Mouse (Mus musculus) limb, embryonic 11.5 days (tissue): ENCODE results near the gene Rnf31. TPM values are rescaled to one million over a fixed set of nuclear protein-coding genes. Genes with fewer than 3 reads are reported as not detected.
A peak's percentile ranks its signal among the peaks of the same experiment; 100 is the strongest.

Experiments used
- ATAC-seq: fragments of 200-750 bp; cut with Nextera tagmentation; 2 replicates; pipeline ENCODE4 v1.8.0; 2017; ENCODE audit warnings: low read depth; ENCODE audit not compliant: insufficient number of reproducible peaks, low FRiP score, low TSS enrichment
- DNase-seq: peaks from one replicate; pipeline ENCODE4 v3.0.0-alpha.2; 2015; ENCODE audit warnings: low spot score
- H3K27ac ChIP-seq: fragments of 300-500 bp; sonication (generic); replicated peaks from 2 replicates; pipeline ENCODE4 v1.5.1; 2014; ENCODE audit warnings: low read depth, mild to moderate bottlenecking, low read length
- H3K27me3 ChIP-seq: fragments of 300-500 bp; sonication (generic); 2 replicates; pipeline ENCODE4 v1.6.1; 2014; ENCODE audit warnings: mild to moderate bottlenecking, low read length, mixed read lengths; ENCODE audit not compliant: control insufficient read depth, insufficient read depth
- H3K36me3 ChIP-seq: fragments of 300-500 bp; sonication (generic); 2 replicates; pipeline ENCODE4 v1.6.1; 2014; ENCODE audit warnings: mild to moderate bottlenecking, low read length, moderate library complexity, mixed read lengths; ENCODE audit not compliant: control insufficient read depth, insufficient read depth
- H3K4me1 ChIP-seq: fragments of 300-500 bp; sonication (generic); 2 replicates; pipeline ENCODE4 v1.6.1; 2014; ENCODE audit warnings: low read length, mixed read lengths; ENCODE audit not compliant: control insufficient read depth, insufficient read depth
- H3K4me2 ChIP-seq: fragments of 300-500 bp; sonication (generic); 2 replicates; pipeline ENCODE4 v1.6.1; 2014; ENCODE audit warnings: low read depth, mild to moderate bottlenecking, moderate library complexity; ENCODE audit not compliant: severe bottlenecking
- H3K4me3 ChIP-seq: fragments of 300-500 bp; sonication (generic); 2 replicates; pipeline ENCODE4 v1.5.1; 2014; ENCODE audit warnings: low read depth, low read length
- H3K9ac ChIP-seq: fragments of 300-500 bp; sonication (generic); 2 replicates; pipeline ENCODE4 v1.6.1; 2014; ENCODE audit warnings: mild to moderate bottlenecking, low read length
- H3K9me3 ChIP-seq: fragments of 300-500 bp; sonication (generic); 2 replicates; pipeline ENCODE4 v1.6.1; 2016; ENCODE audit warnings: low read length; ENCODE audit not compliant: control insufficient read depth
- WGBS: fragments of 180-500 bp; shearing (Covaris S2); extraction: QIAGEN DNeasy Blood & Tissue Kit; methylation state at CpG from one replicate; pipeline ENCODE4 v1.1.7; 2014; 5-methylcytosine and 5-hydroxymethylcytosine counted together
- polyA plus RNA-seq: library from polyadenylated mRNA; unstranded; fragments of >200 nt; fragmentation: Nextera tagmentation; extraction: Ambion mirVana; gene quantifications from 2 replicates; pipeline ENCODE4 v1.2.1, GENCODE M21; 2014

Rnf31 gene
- polyA plus RNA-seq, 1 experiment from 2014 or later, result 13.9 TPM

DNA sequence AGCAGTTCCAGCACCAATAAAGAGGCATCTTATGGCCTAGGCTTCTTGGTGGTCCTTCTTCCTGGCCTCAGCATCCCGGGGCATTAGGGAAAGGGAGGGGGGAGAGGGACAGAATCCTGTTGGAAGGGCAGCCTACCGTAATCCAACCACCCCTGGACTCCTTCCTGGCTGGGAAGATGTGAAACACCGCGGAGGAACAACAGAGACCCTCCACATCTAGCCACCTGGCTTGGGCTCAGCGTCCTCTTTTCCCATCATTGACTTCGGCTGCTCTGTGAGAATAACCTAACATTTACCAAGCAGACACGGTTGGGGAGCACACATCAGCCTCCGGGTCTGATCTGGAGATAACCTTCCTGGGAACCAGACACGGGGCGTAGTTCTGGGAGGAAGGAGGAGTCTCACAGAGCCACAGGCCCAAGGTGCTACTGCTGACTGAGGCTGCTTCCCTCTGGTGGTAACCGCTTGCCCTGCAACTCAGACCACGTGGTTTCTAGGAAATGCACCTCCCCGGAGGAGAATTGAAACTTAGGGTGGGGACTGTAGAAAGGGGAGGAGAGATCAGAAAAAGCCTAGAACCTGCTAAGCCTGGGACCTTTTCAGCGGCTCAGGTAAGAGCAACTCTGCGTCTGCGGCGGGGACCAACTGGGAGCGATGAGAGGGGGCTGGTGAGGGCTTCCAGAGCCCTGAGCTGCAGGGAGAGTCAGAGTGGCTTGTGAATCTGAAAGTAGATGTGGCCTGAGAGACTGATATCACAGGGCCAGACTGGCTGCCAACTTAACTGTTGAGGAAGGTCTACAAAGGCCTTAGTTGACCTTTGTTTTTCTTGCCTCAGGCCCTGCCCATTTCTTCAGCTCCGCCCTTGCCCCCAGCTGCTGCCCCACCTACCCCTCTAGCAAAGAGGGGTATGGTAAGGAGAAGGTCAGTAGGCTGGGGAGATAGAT, 12.4 kb downstream of the Rnf31 start:
- H3K4me1 ChIP-seq, result no peaks in the 10 kb centered on the region
- peak; percentile 89 for DNase-seq
- H3K9ac ChIP-seq, result peak overlapping the region; percentile 38; the same call in 1 of the 2 replicates
- H3K4me3 ChIP-seq, result peak overlapping the region; percentile 10
- H3K27me3 ChIP-seq, result no peaks in the 10 kb centered on the region
- 0 out of 2 replicates have a peak overlapping the region, but pooled peaks have one; percentile 16 for H3K27ac ChIP-seq
- H3K4me2 ChIP-seq, result peak overlapping the region; percentile 32; the same call in 1 of the 2 replicates
- H3K9me3 ChIP-seq, result no peaks in the 10 kb centered on the region
- peaks cover 23% of the 10 kb centered on the region for H3K36me3 ChIP-seq
- 13% methylated on average over 19 of the region's 19 CpGs for WGBS
- ATAC-seq, result peak; percentile 81

DNA sequence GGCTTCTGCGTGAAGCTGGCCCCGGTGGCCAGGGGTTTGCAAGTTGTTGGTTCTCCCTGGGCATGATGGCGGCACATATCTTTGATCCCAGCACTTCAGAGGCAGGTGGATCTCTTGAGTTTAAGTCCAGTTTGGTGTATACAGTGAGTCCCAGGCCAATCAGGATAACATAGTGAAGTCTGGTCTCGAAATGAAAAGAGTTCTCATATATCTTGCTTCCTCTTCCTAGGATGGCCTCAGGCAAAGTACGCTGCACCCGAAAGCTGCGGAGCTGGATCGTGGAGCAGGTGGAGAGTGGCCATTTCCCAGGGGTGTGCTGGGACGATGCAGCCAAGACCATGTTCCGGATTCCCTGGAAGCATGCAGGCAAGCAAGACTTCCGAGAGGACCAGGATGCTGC, 13.3 kb downstream of the Rnf31 start:
- WGBS, result 91% methylated on average over 11 of the region's 11 CpGs
- DNase-seq, result no peak
- H3K36me3 ChIP-seq, result peaks cover 22% of the 10 kb centered on the region
- no peak for ATAC-seq
- H3K27me3 ChIP-seq, result no peaks in the 10 kb centered on the region
- H3K4me1 ChIP-seq, result no peaks in the 10 kb centered on the region
- no peak overlapping the region for H3K9ac ChIP-seq
- H3K4me3 ChIP-seq, result no peak overlapping the region
- H3K27ac ChIP-seq, result no peak overlapping the region
- no peak overlapping the region for H3K4me2 ChIP-seq
- no peaks in the 10 kb centered on the region for H3K9me3 ChIP-seq

DNA sequence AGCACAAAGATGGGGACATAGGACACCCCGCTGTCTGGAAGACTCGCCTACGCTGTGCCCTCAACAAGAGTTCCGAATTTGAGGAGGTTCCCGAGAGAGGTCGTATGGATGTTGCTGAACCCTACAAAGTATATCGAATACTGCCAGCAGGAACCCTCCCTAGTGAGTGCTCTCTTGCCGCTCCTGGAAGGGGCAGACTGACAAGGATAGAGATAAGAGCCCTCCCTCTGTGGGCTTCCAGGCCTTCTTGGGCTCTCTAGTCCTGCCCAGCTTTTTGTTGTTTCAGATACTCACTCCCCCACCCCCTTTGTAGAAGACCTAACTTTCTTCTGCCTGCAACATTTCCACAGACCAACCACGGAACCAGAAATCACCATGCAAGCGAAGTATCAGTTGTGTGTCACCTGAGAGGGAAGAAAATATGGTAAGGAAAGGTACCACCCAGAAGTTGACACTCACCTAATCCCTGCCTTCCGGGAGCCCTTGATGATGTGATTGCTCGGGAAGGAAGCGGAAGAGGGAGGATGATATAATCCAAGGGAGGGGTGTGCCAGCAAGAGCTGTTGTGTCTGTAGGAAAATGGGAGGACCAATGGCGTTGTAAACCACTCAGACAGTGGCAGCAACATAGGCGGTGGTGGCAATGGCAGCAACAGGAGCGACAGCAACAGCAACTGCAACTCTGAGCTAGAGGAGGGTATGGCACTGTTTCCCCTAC, 14.4 kb downstream of the Rnf31 start:
- DNase-seq (no peak), ATAC-seq (no peak)
- no peaks in the 10 kb centered on the region for H3K27me3 ChIP-seq
- H3K9ac ChIP-seq, result no peak overlapping the region
- H3K27ac ChIP-seq, result no peak overlapping the region
- H3K9me3 ChIP-seq, result no peaks in the 10 kb centered on the region
- H3K4me1 ChIP-seq, result no peaks in the 10 kb centered on the region
- H3K36me3 ChIP-seq, result peaks cover 16% of the 10 kb centered on the region
- H3K4me3 ChIP-seq, result no peak overlapping the region
- no peak overlapping the region for H3K4me2 ChIP-seq
- WGBS, result 92% methylated on average over 16 of the region's 16 CpGs

DNA sequence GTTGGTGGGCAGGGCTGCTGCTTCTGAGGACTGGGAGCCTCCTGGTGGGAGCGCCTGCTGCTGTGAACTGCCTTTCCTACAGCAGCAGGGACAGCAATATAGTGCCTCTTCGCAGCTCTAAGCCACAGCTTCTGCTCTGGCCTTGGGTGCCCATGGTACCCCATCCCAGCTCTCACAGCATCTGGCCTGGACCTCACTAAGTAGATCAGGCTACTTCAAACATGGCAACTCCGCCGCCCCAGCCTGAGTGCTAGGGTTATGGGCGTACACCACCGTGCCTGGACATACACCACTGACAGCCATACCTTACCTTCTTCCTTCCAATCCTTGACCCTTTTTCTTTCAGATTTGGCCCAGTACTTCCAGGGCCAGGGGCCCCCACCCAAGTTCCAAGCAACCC, 16.8 kb downstream of the Rnf31 start:
- Histone ChIP-seq H3K4me3 (no peak overlapping the region), H3K27ac (no peak overlapping the region), H3K9me3 (no peaks in the 10 kb centered on the region), H3K4me1 (no peaks in the 10 kb centered on the region), H3K27me3 (no peaks in the 10 kb centered on the region), H3K36me3 (peaks cover 7% of the 10 kb centered on the region), H3K4me2 (no peak overlapping the region), H3K9ac (no peak overlapping the region)
- 93% methylated on average over 6 of the region's 6 CpGs for whole genome bisulfite sequencing
- ATAC-seq (no peak), DNase-seq (no peak)

- no peak overlapping the region for H3K27ac ChIP-seq
- 79% methylated on average over 6 of the region's 6 CpGs for WGBS
- H3K4me1 ChIP-seq, result no peaks in the 10 kb centered on the region
- no peaks in the 10 kb centered on the region for H3K27me3 ChIP-seq
- ATAC-seq, result no peak
- no peaks in the 10 kb centered on the region for H3K9me3 ChIP-seq
- no peak overlapping the region for H3K9ac ChIP-seq
- H3K36me3 ChIP-seq, result peaks cover 6% of the 10 kb centered on the region
- DNase-seq, result no peak
- no peak overlapping the region for H3K4me3 ChIP-seq
- no peak overlapping the region for H3K4me2 ChIP-seq
Observed at GRCm38 (mm10) chr14:55613346-55613745, 21.8 kb downstream of the Rnf31 start.

- H3K4me1 ChIP-seq, result no peaks in the 10 kb centered on the region
- H3K9me3 ChIP-seq, result no peaks in the 10 kb centered on the region
- H3K4me2 ChIP-seq, result no peak overlapping the region
- H3K36me3 ChIP-seq, result no peaks in the 10 kb centered on the region; the same call in 1 of the 2 replicates
- H3K27ac ChIP-seq, result no peak overlapping the region
- no peak overlapping the region for H3K9ac ChIP-seq
- DNase-seq (no peak), ATAC-seq (no peak)
- H3K4me3 ChIP-seq, result no peak overlapping the region
- H3K27me3 ChIP-seq, result no peaks in the 10 kb centered on the region
- 81% methylated on average over 7 of the region's 7 CpGs for WGBS
Observed at GRCm38 (mm10) chr14:55614565-55615178, 23.2 kb downstream of the Rnf31 start.

DNA sequence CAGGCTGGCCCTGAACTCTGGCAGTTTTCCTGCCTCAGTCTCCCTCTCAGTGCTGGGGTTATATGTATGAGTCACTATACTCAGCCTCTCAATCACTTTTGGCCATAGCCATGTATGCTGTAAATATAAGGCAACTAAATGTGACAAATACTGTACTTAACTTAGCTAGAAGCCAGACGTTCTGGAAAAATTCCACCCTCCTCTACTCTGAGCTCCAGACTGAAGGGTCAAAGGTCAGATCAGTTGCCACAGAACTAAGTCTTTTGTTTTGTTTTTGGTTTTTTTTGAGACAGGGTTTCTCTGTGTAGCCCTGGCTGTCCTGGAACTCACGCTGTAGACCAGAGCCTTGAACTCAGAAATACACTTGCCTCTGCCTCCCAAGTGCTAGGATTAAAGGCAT, 24.4 kb downstream of the Rnf31 start:
- Histone ChIP-seq H3K4me1 (no peaks in the 10 kb centered on the region), H3K27me3 (no peaks in the 10 kb centered on the region), H3K4me2 (no peak overlapping the region), H3K36me3 (no peaks in the 10 kb centered on the region), H3K9ac (no peak overlapping the region), H3K27ac (no peak overlapping the region), H3K9me3 (no peaks in the 10 kb centered on the region), H3K4me3 (no peak overlapping the region)
- DNase-seq (no peak), ATAC-seq (no peak)
- 58% methylated on average over 2 of the region's 2 CpGs for WGBS

- Histone ChIP-seq H3K9me3 (no peaks in the 10 kb centered on the region), H3K36me3 (no peaks in the 10 kb centered on the region), H3K4me2 (no peak overlapping the region), H3K27me3 (no peaks in the 10 kb centered on the region), H3K9ac (no peak overlapping the region), H3K27ac (no peak overlapping the region), H3K4me1 (no peaks in the 10 kb centered on the region), H3K4me3 (no peak overlapping the region)
- 78% methylated on average over 2 of the region's 2 CpGs for WGBS
- no peak for ATAC-seq
- DNase-seq, result no peak
Observed at GRCm38 (mm10) chr14:55616844-55617243, 25.3 kb downstream of the Rnf31 start.
